Mouse (Mus musculus) cortical plate, adult 2 months (tissue): Measurements from ENCODE around the gene Sdc1.

Experiments used
- CTCF ChIP-seq: fragments of 200-500 bp; IDR thresholded peaks from 2 replicates; pipeline ENCODE4 v1.5.1; 2011; ENCODE audit warnings: mild to moderate bottlenecking, control low read depth, low read length; ENCODE audit not compliant: insufficient read depth; ENCODE audit errors: extremely low read depth
- POLR2A ChIP-seq: fragments of 200-500 bp; IDR thresholded peaks from 2 replicates; pipeline ENCODE4 v1.6.1; 2011; ENCODE audit warnings: mild to moderate bottlenecking, low read length, control low read depth; ENCODE audit not compliant: insufficient read depth; ENCODE audit errors: extremely low read depth

DNA sequence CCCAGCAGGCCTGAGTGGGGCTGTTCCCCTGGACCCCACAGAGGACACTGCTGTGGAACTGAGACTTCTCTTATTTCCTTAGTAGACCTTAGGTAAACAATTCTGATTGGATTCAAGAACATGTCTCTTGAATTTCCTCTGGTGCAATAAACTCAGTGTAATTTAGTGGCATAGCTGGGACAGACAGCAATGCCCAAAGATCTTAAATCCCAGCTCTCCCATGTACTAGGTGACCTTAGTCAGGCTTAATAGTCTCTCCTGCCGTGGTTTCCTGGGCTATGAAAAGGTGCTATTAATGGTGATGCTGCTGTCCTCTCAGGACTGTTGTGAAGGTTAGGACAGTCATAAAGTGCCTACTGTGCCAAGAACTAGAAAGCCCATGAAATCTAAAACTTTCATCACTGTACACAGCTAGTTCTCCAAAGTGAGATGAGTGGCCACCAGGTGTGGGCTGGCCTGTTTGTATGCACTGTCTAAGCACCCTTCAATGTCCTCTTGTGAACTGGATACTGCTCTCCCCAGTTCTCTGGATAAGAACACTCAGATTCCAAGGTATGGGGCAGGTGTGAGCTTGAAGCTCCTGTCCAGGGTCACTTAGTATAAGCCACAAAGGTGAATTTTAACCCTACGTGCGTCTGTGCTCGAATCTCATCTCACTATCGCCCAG, 40.9 kb downstream of the Sdc1 start:
- TF ChIP-seq CTCF: no peak
- no peak for TF ChIP-seq POLR2A
